ENCODE assay signal across 8 mouse cellular contexts in genomic region chr11:98964201-98964615, GRCm38 (mm10). TPM values are rescaled to one million over a fixed set of nuclear protein-coding genes. Genes with fewer than 3 reads are reported as not detected.
DNase-seq lines count a peak whose midpoint lies in the region; ATAC-seq lines count a peak whose summit lies in the region.

No protein-coding gene starts in this region.

- H3K4me1 ChIP-seq in neural tube, embryonic 11.5 days (ENCODE audit: control insufficient read depth, insufficient read depth, low read length), result peaks cover 77% of the 10 kb centered on the region
- peaks cover 88% of the 10 kb centered on the region for H3K4me1 ChIP-seq in forebrain, embryonic 14.5 days (ENCODE audit: control insufficient read depth, insufficient read depth, low read length)
- H3K4me1 ChIP-seq in limb, embryonic 13.5 days, result peaks cover 98% of the 10 kb centered on the region
- H3K4me1 ChIP-seq in stomach, embryonic 14.5 days (ENCODE audit: control insufficient read depth, insufficient read depth, low read length), result peaks cover 80% of the 10 kb centered on the region

- peak overlapping the region; percentile 98 for H3K4me2 ChIP-seq in neural tube, embryonic 11.5 days (ENCODE audit: low read depth)
- peak overlapping the region; percentile 100 for H3K4me2 ChIP-seq in forebrain, embryonic 14.5 days (ENCODE audit: low read length)
- H3K4me2 ChIP-seq in limb, embryonic 13.5 days (replicated peaks), result peak overlapping the region; percentile 95
- H3K4me2 ChIP-seq in stomach, embryonic 14.5 days (replicated peaks; ENCODE audit: low read depth, low read length), result peak overlapping the region; percentile 99

- no peak for ATAC-seq in neural tube, embryonic 11.5 days (ENCODE audit: insufficient read depth, low FRiP score, low TSS enrichment)
- ATAC-seq in forebrain, embryonic 14.5 days, result no peak
- ATAC-seq in limb, embryonic 13.5 days (ENCODE audit: low FRiP score, low read depth), result no peak
- no peak for ATAC-seq in stomach, embryonic 14.5 days (ENCODE audit: insufficient number of reproducible peaks, insufficient read depth, low FRiP score, low read depth)
- no peak for ATAC-seq in megakaryocyte progenitor cell, adult 5-6 weeks (replicated peaks; ENCODE audit: poor library complexity)

- H3K9me3 ChIP-seq in neural tube, embryonic 11.5 days (ENCODE audit: control insufficient read depth, low read length), result no peaks in the 10 kb centered on the region
- H3K9me3 ChIP-seq in forebrain, embryonic 14.5 days (replicated peaks; ENCODE audit: control insufficient read depth, low read length), result no peaks in the 10 kb centered on the region
- H3K9me3 ChIP-seq in limb, embryonic 13.5 days, result no peaks in the 10 kb centered on the region
- H3K9me3 ChIP-seq in stomach, embryonic 14.5 days (ENCODE audit: control insufficient read depth, low read depth, low read length), result no peaks in the 10 kb centered on the region

- H3K27me3 ChIP-seq in neural tube, embryonic 11.5 days (ENCODE audit: control insufficient read depth, insufficient read depth, low read length), result no peaks in the 10 kb centered on the region
- peaks cover 10% of the 10 kb centered on the region; the same call in 1 of the 2 replicates for H3K27me3 ChIP-seq in forebrain, embryonic 14.5 days (replicated peaks; ENCODE audit: control insufficient read depth, insufficient read depth, low read length)
- H3K27me3 ChIP-seq in limb, embryonic 13.5 days, result no peaks in the 10 kb centered on the region
- no peaks in the 10 kb centered on the region for H3K27me3 ChIP-seq in stomach, embryonic 14.5 days (ENCODE audit: control insufficient read depth, insufficient read depth, low read length)

- peak overlapping the region; percentile 91 for H3K4me3 ChIP-seq in neural tube, embryonic 11.5 days (ENCODE audit: low read depth, low read length)
- peak overlapping the region; percentile 30; the same call in 1 of the 2 replicates for H3K4me3 ChIP-seq in forebrain, embryonic 14.5 days (ENCODE audit: low read depth, low read length)
- H3K4me3 ChIP-seq in limb, embryonic 13.5 days, result peak overlapping the region; percentile 73
- H3K4me3 ChIP-seq in stomach, embryonic 14.5 days (ENCODE audit: low read depth, low read length), result peak overlapping the region; percentile 78

- 6% methylated on average over 6 of the region's 6 CpGs for WGBS in neural tube, embryonic 11.5 days
- 27% methylated on average over 6 of the region's 6 CpGs for WGBS in forebrain, embryonic 14.5 days
- 13% methylated on average over 6 of the region's 6 CpGs for WGBS in limb, embryonic 13.5 days
- 6% methylated on average over 6 of the region's 6 CpGs for WGBS in stomach, embryonic 14.5 days

- peak; percentile 60 for DNase-seq in neural tube, embryonic 11.5 days (ENCODE audit: low spot score)
- no peak for DNase-seq in neural tube, embryonic 10.5 days (ENCODE audit: extremely low spot score, low spot score)
- no peak for DNase-seq in forebrain, embryonic 14.5 days (ENCODE audit: low spot score)
- DNase-seq in cerebellum, postnatal 14 days, result no peak
- DNase-seq in urinary bladder, postnatal 25 days (ENCODE audit: low spot score), result no peak

- peak overlapping the region; percentile 84 for H3K9ac ChIP-seq in neural tube, embryonic 11.5 days (ENCODE audit: low read length)
- H3K9ac ChIP-seq in forebrain, embryonic 14.5 days (ENCODE audit: low read length), result peak overlapping the region; percentile 62; the same call in 1 of the 2 replicates
- H3K9ac ChIP-seq in limb, embryonic 13.5 days, result peak overlapping the region; percentile 80; the same call in 1 of the 2 replicates
- peak overlapping the region; percentile 28; the same call in 1 of the 2 replicates for H3K9ac ChIP-seq in stomach, embryonic 14.5 days (replicated peaks; ENCODE audit: low read depth, low read length)

- H3K36me3 ChIP-seq in neural tube, embryonic 11.5 days (ENCODE audit: control insufficient read depth, insufficient read depth, low read length), result no peaks in the 10 kb centered on the region
- no peaks in the 10 kb centered on the region for H3K36me3 ChIP-seq in forebrain, embryonic 14.5 days (ENCODE audit: control insufficient read depth, insufficient read depth, low read length)
- peaks cover 28% of the 10 kb centered on the region for H3K36me3 ChIP-seq in limb, embryonic 13.5 days
- peaks cover 19% of the 10 kb centered on the region for H3K36me3 ChIP-seq in stomach, embryonic 14.5 days (ENCODE audit: control insufficient read depth, insufficient read depth, low read length)

- H3K27ac ChIP-seq in neural tube, embryonic 11.5 days (ENCODE audit: low read depth, low read length), result peak overlapping the region; percentile 96
- H3K27ac ChIP-seq in forebrain, embryonic 14.5 days (ENCODE audit: low read depth, low read length), result no peak overlapping the region
- peak overlapping the region; percentile 93 for H3K27ac ChIP-seq in limb, embryonic 13.5 days
- H3K27ac ChIP-seq in stomach, embryonic 14.5 days (ENCODE audit: low read length), result peak overlapping the region; percentile 96

RNA-seq across cellular contexts. Expression of gene Gjd3, which starts 18.6 kb away (rescaled TPM):
- polyA plus RNA-seq in neural tube, embryonic 11.5 days (2014; fragmentation: Nextera tagmentation; extraction: Ambion mirVana), result 0.57 TPM in 1 of 2 replicates, not detected in the other
- polyA plus RNA-seq in forebrain, embryonic 14.5 days (2014; fragmentation: Nextera tagmentation; extraction: Ambion mirVana), result 0.27 and 0.28 TPM in 2 replicates
- 0.41 and 0.78 TPM in 2 replicates for polyA plus RNA-seq in limb, embryonic 13.5 days (2015; fragmentation: Nextera tagmentation; extraction: Ambion mirVana)
- polyA plus RNA-seq in stomach, embryonic 14.5 days (2014; fragmentation: Nextera tagmentation; extraction: Ambion mirVana), result not detected in 2 replicates
- not detected in 2 replicates for total RNA-seq in megakaryocyte progenitor cell, adult 5-6 weeks (2015)
- not detected in 2 replicates for total RNA-seq in megakaryocyte progenitor cell, adult 5-6 weeks (2017)

RNA-seq across cellular contexts. Expression of gene Rara, which starts 36.6 kb away (rescaled TPM):
- polyA plus RNA-seq in neural tube, embryonic 11.5 days (2014; fragmentation: Nextera tagmentation; extraction: Ambion mirVana), result 73.2 and 75.1 TPM in 2 replicates
- polyA plus RNA-seq in forebrain, embryonic 14.5 days (2014; fragmentation: Nextera tagmentation; extraction: Ambion mirVana), result 8.2 and 9.8 TPM in 2 replicates
- polyA plus RNA-seq in limb, embryonic 13.5 days (2015; fragmentation: Nextera tagmentation; extraction: Ambion mirVana), result 46.5 and 49.8 TPM in 2 replicates
- 54.0 and 56.8 TPM in 2 replicates for polyA plus RNA-seq in stomach, embryonic 14.5 days (2014; fragmentation: Nextera tagmentation; extraction: Ambion mirVana)
- 4.4 and 5.9 TPM in 2 replicates for total RNA-seq in megakaryocyte progenitor cell, adult 5-6 weeks (2015)
- total RNA-seq in megakaryocyte progenitor cell, adult 5-6 weeks (2017), result 1.6 and 2.2 TPM in 2 replicates

RNA-seq across cellular contexts. Expression of gene Cdc6, which starts 56.6 kb away (rescaled TPM):
- 41.6 and 44.4 TPM in 2 replicates for polyA plus RNA-seq in neural tube, embryonic 11.5 days (2014; fragmentation: Nextera tagmentation; extraction: Ambion mirVana)
- polyA plus RNA-seq in forebrain, embryonic 14.5 days (2014; fragmentation: Nextera tagmentation; extraction: Ambion mirVana), result 14.1 and 16.4 TPM in 2 replicates
- 31.4 and 32.3 TPM in 2 replicates for polyA plus RNA-seq in limb, embryonic 13.5 days (2015; fragmentation: Nextera tagmentation; extraction: Ambion mirVana)
- 31.4 and 32.6 TPM in 2 replicates for polyA plus RNA-seq in stomach, embryonic 14.5 days (2014; fragmentation: Nextera tagmentation; extraction: Ambion mirVana)
- total RNA-seq in megakaryocyte progenitor cell, adult 5-6 weeks (2015), result 42.6 and 56.1 TPM in 2 replicates
- total RNA-seq in megakaryocyte progenitor cell, adult 5-6 weeks (2017), result 40.7 and 44.1 TPM in 2 replicates

RNA-seq across cellular contexts. Expression of gene Top2a, which starts 59.8 kb away (rescaled TPM):
- 338 and 339 TPM in 2 replicates for polyA plus RNA-seq in neural tube, embryonic 11.5 days (2014; fragmentation: Nextera tagmentation; extraction: Ambion mirVana)
- polyA plus RNA-seq in forebrain, embryonic 14.5 days (2014; fragmentation: Nextera tagmentation; extraction: Ambion mirVana), result 135 and 150 TPM in 2 replicates
- polyA plus RNA-seq in limb, embryonic 13.5 days (2015; fragmentation: Nextera tagmentation; extraction: Ambion mirVana), result 270 and 275 TPM in 2 replicates
- polyA plus RNA-seq in stomach, embryonic 14.5 days (2014; fragmentation: Nextera tagmentation; extraction: Ambion mirVana), result 260 and 284 TPM in 2 replicates
- 284 and 285 TPM in 2 replicates for total RNA-seq in megakaryocyte progenitor cell, adult 5-6 weeks (2015)
- total RNA-seq in megakaryocyte progenitor cell, adult 5-6 weeks (2017), result 584 and 646 TPM in 2 replicates

Comparison
In these comparisons a context has a peak if more than half of its experiments do, and no peak if none do; other contexts are left out.
1. H3K4me3 ChIP-seq: peak in every context shown above with its lines; median percentile 91 in neural tube, embryonic 11.5 days; 78 in stomach, embryonic 14.5 days; 73 in limb, embryonic 13.5 days; 30 in forebrain, embryonic 14.5 days.
2. H3K9ac ChIP-seq: peak in every context shown above with its lines; median percentile 84 in neural tube, embryonic 11.5 days; 80 in limb, embryonic 13.5 days; 62 in forebrain, embryonic 14.5 days; 28 in stomach, embryonic 14.5 days.